Mouse (Mus musculus): ENCODE data around the gene Ldlrap1. TPM values are rescaled to one million over a fixed set of nuclear protein-coding genes. Genes with fewer than 3 reads are reported as not detected.

The Ldlrap1 gene
- total and polyA plus RNA-seq, 3 experiments: 1.4 to 3.7 (median 2.2) TPM

- no peak overlapping the region for H3K9ac ChIP-seq (ENCODE audit: insufficient read depth, low read depth)
- H3K9me3 ChIP-seq (replicated peaks; ENCODE audit: low read length): no peaks in the 10 kb centered on the region
- dilution Hi-C loops (cut with MboI; ENCODE audit: extremely low pct_ligation_motif_present, extremely low pct_unique_long_range_greater_than_20kb, low sequenced_read_pairs): no loop called here
- H3K4me2 ChIP-seq (ENCODE audit: insufficient read depth, low read depth, poor library complexity, severe bottlenecking): no peak overlapping the region
- peak; percentile 28; the same call in 1 of the 2 replicates for TF ChIP-seq SMC3 (IDR thresholded peaks at IDR 0.05; ENCODE audit: low read depth, low read length)
- peak; percentile 24 for TF ChIP-seq RAD21 (IDR thresholded peaks at IDR 0.05; ENCODE audit: low read depth, low read length)
- no peak for TF ChIP-seq BHLHE40 (IDR thresholded peaks at IDR 0.05; ENCODE audit: low read depth, low read length)
- peak; percentile 64 to 68; a peak in 3 of 4 replicates for TF ChIP-seq CTCF (conservative IDR thresholded peaks at IDR 0.05 in 1 of 2, IDR thresholded peaks at IDR 0.05 in 1 of 2; ENCODE audit: low read depth in 2 of 2, low read length in 2 of 2)
- TF ChIP-seq USF1 (IDR thresholded peaks at IDR 0.05; ENCODE audit: low read depth, low read length): no peak
- peaks cover 7 to 41% of the 10 kb centered on the region in 2 experiments; a peak in 3 of 4 replicates for H3K4me1 ChIP-seq (ENCODE audit: control insufficient read depth in 1 of 2, insufficient read depth in 2 of 2)
- H3K79me2 ChIP-seq (replicated peaks; ENCODE audit: control insufficient read depth, extremely low read depth, insufficient read depth, poor library complexity, severe bottlenecking): no peaks in the 10 kb centered on the region
- peak; percentile 51 for DNase-seq (ENCODE audit: extremely low read depth)
- in situ Hi-C loops (cut with MboI; ENCODE audit: low pct_ligation_motif_present, low pct_unique_long_range_greater_than_20kb, low sequenced_read_pairs): no loop called here
- H3K27me3 ChIP-seq (replicated peaks): no peaks in the 10 kb centered on the region
- no peak overlapping the region for H3K4me3 ChIP-seq (replicated peaks in 1 of 3; ENCODE audit: low read depth in 2 of 3, low read length in 2 of 3, poor library complexity in 1 of 3)
- H3K36me3 ChIP-seq (replicated peaks in 1 of 2; ENCODE audit: control insufficient read depth in 1 of 2, insufficient read depth in 1 of 2, low read length in 1 of 2): peaks cover 0 to 30% of the 10 kb centered on the region in 2 experiments
- H3K27ac ChIP-seq (ENCODE audit: insufficient read depth, low read depth): no peak overlapping the region
These were observed 18.4 kb downstream of the Ldlrap1 start for GRCm38 (mm10) chr4:134749301-134750030.

DNA sequence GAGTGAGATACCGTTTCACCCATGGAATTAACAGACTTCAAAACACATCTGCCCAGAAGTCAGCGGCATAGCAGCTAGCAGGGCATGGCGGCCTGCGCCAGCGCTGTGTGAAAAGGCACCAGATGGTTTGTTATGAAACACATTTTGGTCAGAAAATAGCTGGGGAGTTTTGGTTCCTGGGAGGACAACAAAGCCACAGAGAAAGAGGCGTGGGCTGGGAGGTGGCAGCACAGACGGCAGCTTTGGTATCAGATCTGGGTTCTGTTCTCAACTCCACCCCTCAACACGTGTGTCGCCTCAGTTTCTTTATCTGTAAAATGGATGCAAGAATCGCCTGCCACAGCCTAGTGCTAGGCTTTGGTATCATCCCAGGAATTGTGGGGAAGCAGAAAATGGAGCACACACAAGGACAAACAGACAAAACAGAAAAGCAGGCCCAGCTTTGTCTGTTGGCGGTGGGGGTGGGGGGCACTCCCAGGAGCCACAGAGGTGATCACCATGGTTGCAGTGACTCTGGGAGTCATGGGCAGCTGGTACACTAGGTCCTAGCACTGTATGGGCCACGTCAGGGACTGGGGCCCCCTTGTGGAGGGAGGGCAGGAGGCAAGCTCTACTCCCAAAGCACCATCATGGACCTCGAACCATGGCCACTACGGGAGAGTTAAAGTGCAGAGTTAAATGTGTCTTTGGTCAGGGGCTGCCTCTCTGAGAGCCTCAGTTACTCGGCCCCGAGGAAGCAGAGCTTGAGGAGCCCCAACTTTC is 21.7 kb downstream of the Ldlrap1 start:
- no peaks in the 10 kb centered on the region for H3K79me2 ChIP-seq (replicated peaks; ENCODE audit: control insufficient read depth, extremely low read depth, insufficient read depth, poor library complexity, severe bottlenecking)
- dilution Hi-C loops (cut with MboI; ENCODE audit: extremely low pct_ligation_motif_present, extremely low pct_unique_long_range_greater_than_20kb, low sequenced_read_pairs): no loop called here
- peaks cover 0 to 30% of the 10 kb centered on the region in 2 experiments for H3K36me3 ChIP-seq (replicated peaks in 1 of 2; ENCODE audit: control insufficient read depth in 1 of 2, insufficient read depth in 1 of 2, low read length in 1 of 2)
- H3K4me1 ChIP-seq (ENCODE audit: control insufficient read depth in 1 of 2, insufficient read depth in 2 of 2): peaks cover 2 to 15% of the 10 kb centered on the region in 2 experiments; a peak in 3 of 4 replicates
- peak; percentile 31 for DNase-seq (ENCODE audit: extremely low read depth)
- no peaks in the 10 kb centered on the region for H3K27me3 ChIP-seq (replicated peaks)
- H3K9me3 ChIP-seq (replicated peaks; ENCODE audit: low read length): no peaks in the 10 kb centered on the region
- in situ Hi-C loops (cut with MboI; ENCODE audit: low pct_ligation_motif_present, low pct_unique_long_range_greater_than_20kb, low sequenced_read_pairs): no loop called here
- no peak overlapping the region for H3K4me2 ChIP-seq (ENCODE audit: insufficient read depth, low read depth, poor library complexity, severe bottlenecking)
- H3K9ac ChIP-seq (ENCODE audit: insufficient read depth, low read depth): no peak overlapping the region
- no peak overlapping the region for H3K27ac ChIP-seq (ENCODE audit: insufficient read depth, low read depth)
- H3K4me3 ChIP-seq (replicated peaks in 1 of 3; ENCODE audit: low read depth in 2 of 3, low read length in 2 of 3, poor library complexity in 1 of 3): no peak overlapping the region
- TF ChIP-seq JUND (conservative IDR thresholded peaks at IDR 0.05; ENCODE audit: low read depth, low read length) (no peak), KAT2A (IDR thresholded peaks at IDR 0.05; ENCODE audit: insufficient replicate concordance, low read length) (no peak), MAFK (IDR thresholded peaks at IDR 0.05; ENCODE audit: insufficient replicate concordance, low read length) (no peak), ZMIZ1 (IDR thresholded peaks at IDR 0.05; ENCODE audit: low read depth, low read length) (no peak), USF2 (conservative IDR thresholded peaks at IDR 0.05; ENCODE audit: low read depth, low read length) (no peak), POLR2AphosphoS2 (IDR thresholded peaks at IDR 0.05; ENCODE audit: low read depth, low read length) (no peak), CHD2 (IDR thresholded peaks at IDR 0.05; ENCODE audit: low read length) (no peak), CTCF (conservative IDR thresholded peaks at IDR 0.05 in 1 of 2, IDR thresholded peaks at IDR 0.05 in 1 of 2; ENCODE audit: low read depth in 2 of 2, low read length in 2 of 2) (peak in 1 of 2 experiments; percentile 51; a peak in 2 of 4 replicates), USF1 (IDR thresholded peaks at IDR 0.05; ENCODE audit: low read depth, low read length) (no peak), UBTF (IDR thresholded peaks at IDR 0.05; ENCODE audit: low read depth, low read length) (no peak), POLR2A (IDR thresholded peaks at IDR 0.05; ENCODE audit: low read depth, low read length) (no peak), IRF4 (IDR thresholded peaks at IDR 0.05; ENCODE audit: low read depth, low read length) (peak; percentile 54), RAD21 (IDR thresholded peaks at IDR 0.05; ENCODE audit: low read depth, low read length) (no peak; the same call in 1 of the 2 replicates), NELFE (IDR thresholded peaks at IDR 0.05; ENCODE audit: low read depth, low read length) (no peak), ETS1 (conservative IDR thresholded peaks at IDR 0.05; ENCODE audit: low read depth, low read length) (no peak), NRF1 (IDR thresholded peaks at IDR 0.05; ENCODE audit: low read depth, low read length) (0 out of 2 replicates have a peak, but pooled peaks have one; percentile 34), RCOR1 (conservative IDR thresholded peaks at IDR 0.05; ENCODE audit: low read depth, low read length) (no peak), MAX (IDR thresholded peaks at IDR 0.05; ENCODE audit: low read length) (no peak), ZKSCAN1 (IDR thresholded peaks at IDR 0.05; ENCODE audit: borderline replicate concordance, low read depth, low read length) (no peak), TCF12 (IDR thresholded peaks at IDR 0.05; ENCODE audit: low read depth, low read length) (peak; percentile 38; the same call in 1 of the 2 replicates), ZC3H11A (IDR thresholded peaks at IDR 0.05; ENCODE audit: low read depth, low read length) (no peak), BHLHE40 (IDR thresholded peaks at IDR 0.05; ENCODE audit: low read depth, low read length) (peak; percentile 53), MAZ (IDR thresholded peaks at IDR 0.05; ENCODE audit: low read depth, low read length) (no peak), ELF1 (IDR thresholded peaks at IDR 0.05; ENCODE audit: low read depth, low read length) (no peak), PAX5 (IDR thresholded peaks at IDR 0.05; ENCODE audit: low read length) (no peak), JUN (IDR thresholded peaks at IDR 0.05; ENCODE audit: insufficient read depth, low read depth, low read length) (no peak), ZNF384 (IDR thresholded peaks at IDR 0.05; ENCODE audit: low read depth, low read length) (no peak), TBP (conservative IDR thresholded peaks at IDR 0.05; ENCODE audit: low read depth, low read length) (no peak)

Data from CH12.LX (cell line).